Mouse (Mus musculus): ENCODE data around the gene Grn. TPM values are rescaled to one million over a fixed set of nuclear protein-coding genes. Genes with fewer than 3 reads are reported as not detected.

Gene Grn
- polyA plus RNA-seq, 1 experiment: 174 TPM

DNA sequence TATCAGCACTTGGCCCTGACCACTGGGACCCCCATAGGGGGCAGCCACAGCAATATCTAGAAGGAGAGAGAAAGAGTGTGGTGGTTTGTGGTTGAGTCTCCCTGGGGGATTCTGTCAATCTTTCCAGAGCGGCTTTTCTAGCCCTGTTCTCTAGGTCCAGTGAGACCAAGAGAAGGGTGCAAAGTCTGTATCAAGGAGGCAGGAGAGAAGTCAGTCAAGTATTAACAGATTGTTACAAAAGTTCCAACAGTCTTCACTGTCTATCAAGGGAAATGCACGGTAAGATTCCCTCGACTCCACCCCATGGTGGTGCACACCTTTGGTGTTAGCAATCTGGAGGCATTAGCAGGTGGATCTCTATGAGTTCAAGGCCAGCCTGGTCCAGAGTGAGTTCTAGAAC lies 31.6 kb downstream of the Grn start:
- Histone ChIP-seq H3K4me2 (ENCODE audit: low read depth) (no peak overlapping the region), H3ac (ENCODE audit: control insufficient read depth, insufficient read length) (no peak overlapping the region), H3K79me2 (ENCODE audit: control insufficient read depth, insufficient read depth) (no peaks in the 10 kb centered on the region), H3K36me3 (ENCODE audit: control insufficient read depth, insufficient read depth) (no peaks in the 10 kb centered on the region), H3K4me3 (no peak overlapping the region), H3K27me3 (ENCODE audit: control insufficient read depth, insufficient read depth, insufficient read length) (no peaks in the 10 kb centered on the region)
- TF ChIP-seq CEBPB (IDR thresholded peaks at IDR 0.05; ENCODE audit: insufficient read depth, poor library complexity, severe bottlenecking) (no peak), MAX (IDR thresholded peaks at IDR 0.05; ENCODE audit: low read depth) (no peak), TCF3 (IDR thresholded peaks at IDR 0.05; ENCODE audit: insufficient read length, low read depth) (no peak), E2F4 (IDR thresholded peaks at IDR 0.05; ENCODE audit: insufficient read depth) (no peak), USF1 (IDR thresholded peaks at IDR 0.05; ENCODE audit: low read depth) (no peak), POLR2A (IDR thresholded peaks at IDR 0.05; ENCODE audit: insufficient read length, low read depth) (no peak), SRF (IDR thresholded peaks at IDR 0.05; ENCODE audit: control insufficient read depth, insufficient read length, low read depth) (no peak), TCF12 (IDR thresholded peaks at IDR 0.05; ENCODE audit: insufficient read depth, poor library complexity, severe bottlenecking) (no peak), MYOD1 (IDR thresholded peaks at IDR 0.05; ENCODE audit: control insufficient read depth in 1 of 3, insufficient read length in 2 of 3, low read depth in 2 of 3) (no peak), POLR2AphosphoS2 (IDR thresholded peaks at IDR 0.05; ENCODE audit: insufficient read length, low read depth) (no peak), MYOG (IDR thresholded peaks at IDR 0.05; ENCODE audit: control insufficient read depth in 1 of 3, insufficient read depth in 1 of 3, insufficient read length in 2 of 3, low read depth in 2 of 3) (no peak), REST (IDR thresholded peaks at IDR 0.05; ENCODE audit: insufficient read depth, insufficient read length) (no peak)

DNA sequence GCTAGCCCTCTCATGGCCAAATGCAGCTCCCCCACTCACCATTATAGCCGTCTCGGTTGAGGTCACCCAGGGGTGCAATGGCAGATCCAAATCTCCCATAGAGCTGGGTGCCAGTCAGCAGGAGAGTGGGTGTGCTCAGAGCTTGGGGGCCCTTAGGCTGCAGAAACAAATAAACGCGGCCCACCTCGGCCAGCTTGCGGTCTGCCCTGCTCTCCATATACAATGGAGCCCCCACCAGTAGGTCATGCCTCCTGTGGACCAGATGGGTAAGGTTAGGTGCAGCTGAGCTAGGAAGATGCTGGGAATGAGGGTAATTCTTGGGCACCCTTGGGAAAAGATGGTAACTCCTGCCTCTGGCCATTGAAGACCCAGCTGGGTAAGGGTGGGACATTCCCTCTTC lies 34.8 kb downstream of the Grn start:
- Histone ChIP-seq H3ac (ENCODE audit: control insufficient read depth, insufficient read length) (no peak overlapping the region), H3K79me2 (ENCODE audit: control insufficient read depth, insufficient read depth) (no peaks in the 10 kb centered on the region), H3K4me3 (no peak overlapping the region), H3K36me3 (ENCODE audit: control insufficient read depth, insufficient read depth) (no peaks in the 10 kb centered on the region), H3K4me2 (ENCODE audit: low read depth) (no peak overlapping the region), H3K27me3 (ENCODE audit: control insufficient read depth, insufficient read depth, insufficient read length) (no peaks in the 10 kb centered on the region)
- TF ChIP-seq POLR2AphosphoS2 (IDR thresholded peaks at IDR 0.05; ENCODE audit: insufficient read length, low read depth) (no peak), MYOD1 (IDR thresholded peaks at IDR 0.05; ENCODE audit: control insufficient read depth in 1 of 3, insufficient read length in 2 of 3, low read depth in 2 of 3) (no peak), TCF12 (IDR thresholded peaks at IDR 0.05; ENCODE audit: insufficient read depth, poor library complexity, severe bottlenecking) (no peak), CEBPB (IDR thresholded peaks at IDR 0.05; ENCODE audit: insufficient read depth, poor library complexity, severe bottlenecking) (no peak), TCF3 (IDR thresholded peaks at IDR 0.05; ENCODE audit: insufficient read length, low read depth) (no peak), SRF (IDR thresholded peaks at IDR 0.05; ENCODE audit: control insufficient read depth, insufficient read length, low read depth) (no peak), MAX (IDR thresholded peaks at IDR 0.05; ENCODE audit: low read depth) (no peak), MYOG (IDR thresholded peaks at IDR 0.05; ENCODE audit: control insufficient read depth in 1 of 3, insufficient read depth in 1 of 3, insufficient read length in 2 of 3, low read depth in 2 of 3) (no peak), POLR2A (IDR thresholded peaks at IDR 0.05; ENCODE audit: insufficient read length, low read depth) (no peak), E2F4 (IDR thresholded peaks at IDR 0.05; ENCODE audit: insufficient read depth) (no peak), REST (IDR thresholded peaks at IDR 0.05; ENCODE audit: insufficient read depth, insufficient read length) (no peak), USF1 (IDR thresholded peaks at IDR 0.05; ENCODE audit: low read depth) (no peak)

DNA sequence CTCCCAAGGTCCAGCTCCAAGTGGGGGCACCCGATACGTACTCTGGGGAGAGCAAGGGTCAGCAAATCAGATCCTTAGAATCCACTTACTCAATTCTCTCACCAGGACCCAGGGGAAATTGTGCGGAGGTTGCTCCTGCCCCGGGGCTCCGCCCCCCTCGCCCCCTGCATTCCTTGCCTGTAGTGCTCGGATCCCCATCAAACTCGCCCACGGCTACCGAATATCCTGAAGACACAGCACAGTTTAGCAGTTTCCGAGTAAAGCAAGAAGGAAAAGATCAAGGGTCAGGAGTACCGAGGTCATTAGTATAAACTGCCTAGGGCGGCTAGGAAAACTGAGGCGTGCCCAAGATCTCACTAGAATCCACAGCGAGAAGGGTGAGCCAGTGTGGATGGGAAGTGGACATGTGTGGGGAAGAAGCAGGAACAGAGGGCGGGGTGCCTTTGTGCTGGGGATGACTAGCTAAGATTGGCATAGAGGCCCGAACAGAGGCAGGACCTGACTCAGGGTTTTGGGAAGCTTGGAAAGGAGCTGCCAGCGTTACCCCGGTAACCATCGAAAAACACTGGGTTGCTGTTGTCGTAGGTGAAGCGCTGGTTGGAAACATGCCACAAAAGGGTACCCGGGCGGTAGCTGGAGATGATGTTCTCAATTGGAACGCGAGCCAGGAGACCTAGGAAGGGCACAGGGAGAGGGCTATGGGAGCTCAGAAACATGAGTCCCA lies 35.8 kb downstream of the Grn start:
- no peaks in the 10 kb centered on the region for H3K79me2 ChIP-seq (ENCODE audit: control insufficient read depth, insufficient read depth)
- no peaks in the 10 kb centered on the region for H3K27me3 ChIP-seq (ENCODE audit: control insufficient read depth, insufficient read depth, insufficient read length)
- no peaks in the 10 kb centered on the region for H3K36me3 ChIP-seq (ENCODE audit: control insufficient read depth, insufficient read depth)
- H3K4me3 ChIP-seq: peak overlapping the region; percentile 23
- peak overlapping the region; percentile 99 for H3K4me2 ChIP-seq (ENCODE audit: low read depth)
- TF ChIP-seq E2F4 (IDR thresholded peaks at IDR 0.05; ENCODE audit: insufficient read depth) (no peak), TCF12 (IDR thresholded peaks at IDR 0.05; ENCODE audit: insufficient read depth, poor library complexity, severe bottlenecking) (no peak), USF1 (IDR thresholded peaks at IDR 0.05; ENCODE audit: low read depth) (no peak), MYOG (IDR thresholded peaks at IDR 0.05; ENCODE audit: control insufficient read depth in 1 of 3, insufficient read depth in 1 of 3, insufficient read length in 2 of 3, low read depth in 2 of 3) (no peak), POLR2AphosphoS2 (IDR thresholded peaks at IDR 0.05; ENCODE audit: insufficient read length, low read depth) (no peak), MAX (IDR thresholded peaks at IDR 0.05; ENCODE audit: low read depth) (no peak)
- H3ac ChIP-seq (ENCODE audit: control insufficient read depth, insufficient read length): no peak overlapping the region

DNA sequence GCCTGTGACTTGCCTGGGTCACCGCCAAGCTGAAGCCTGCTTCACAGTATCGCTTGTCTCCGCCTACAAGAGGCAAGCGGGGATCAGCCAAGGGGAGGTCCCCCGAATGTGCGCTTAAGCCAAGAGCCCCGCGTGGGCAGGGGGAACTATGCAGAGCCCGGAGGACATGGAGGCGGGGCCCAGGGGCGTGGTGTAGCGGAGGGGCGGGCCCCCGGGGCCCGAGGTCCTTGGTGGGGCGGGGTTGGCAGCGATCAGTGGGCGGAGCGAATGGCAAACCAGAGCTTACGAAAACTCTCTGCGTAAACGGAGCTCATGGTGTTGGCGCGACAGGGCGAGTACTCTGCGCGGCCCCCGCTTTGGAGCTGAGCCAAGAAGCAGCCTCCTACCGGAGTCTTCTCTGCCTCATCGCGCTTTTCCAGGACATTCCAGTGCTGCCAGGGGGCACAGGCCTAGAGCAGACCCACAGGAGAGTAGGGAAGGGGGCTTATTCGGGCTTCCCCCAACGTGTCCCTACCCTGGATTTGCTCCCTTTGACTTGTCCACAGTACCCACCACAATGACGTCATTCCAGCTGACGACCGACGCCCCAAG lies 37.0 kb downstream of the Grn start:
- no peaks in the 10 kb centered on the region for H3K27me3 ChIP-seq (ENCODE audit: control insufficient read depth, insufficient read depth, insufficient read length)
- peak overlapping the region; percentile 23 for H3K4me3 ChIP-seq
- peak; percentile 69 for TF ChIP-seq POLR2AphosphoS2 (IDR thresholded peaks at IDR 0.05; ENCODE audit: insufficient read length, low read depth)
- peak; percentile 83 for TF ChIP-seq POLR2A (IDR thresholded peaks at IDR 0.05; ENCODE audit: insufficient read length, low read depth)
- 0 out of 2 replicates have a peak, but pooled peaks have one; percentile 3 for TF ChIP-seq CEBPB (IDR thresholded peaks at IDR 0.05; ENCODE audit: insufficient read depth, poor library complexity, severe bottlenecking)
- TF ChIP-seq MYOD1 (IDR thresholded peaks at IDR 0.05; ENCODE audit: control insufficient read depth in 1 of 3, insufficient read length in 2 of 3, low read depth in 2 of 3): no peak
- no peaks in the 10 kb centered on the region for H3K36me3 ChIP-seq (ENCODE audit: control insufficient read depth, insufficient read depth)
- H3K4me2 ChIP-seq (ENCODE audit: low read depth): peak overlapping the region; percentile 99
- H3K79me2 ChIP-seq (ENCODE audit: control insufficient read depth, insufficient read depth): no peaks in the 10 kb centered on the region
- no peak overlapping the region for H3ac ChIP-seq (ENCODE audit: control insufficient read depth, insufficient read length)
